Mouse (Mus musculus) common myeloid progenitor, adult 5-6 weeks (primary cell): ENCODE measurements around the gene Gm29735. TPM values are rescaled to one million over a fixed set of nuclear protein-coding genes. Genes with fewer than 3 reads are reported as not detected.
A peak's percentile ranks its signal among the peaks of the same experiment; 100 is the strongest.
"Not testable (repeated sequence)": the region's sequence is repeated elsewhere in the genome, so short reads cannot be mapped to it uniquely, and the experiment has no call there.

ENCODE experiments used
- ATAC-seq: replicated peaks from 2 replicates; pipeline ENCODE4 v1.8.0; 2016; ENCODE audit warnings: low read depth, mild to moderate bottlenecking, moderate TSS enrichment, inconsistent platforms; ENCODE audit not compliant: poor library complexity, severe bottlenecking
- total RNA-seq: library from RNA; stranded (forward); fragments of 200-1000, 187-1606 nt; gene quantifications from 2 replicates; pipeline ENCODE4 v1.2.3, GENCODE M21; 2017

The Gm29735 gene
- total RNA-seq, 1 experiment from 2014 or later = not detected

GRCm38 (mm10) chr7:142134206-142134995, 22.5 kb downstream of the Gm29735 start:
- no peak for ATAC-seq

- ATAC-seq = no peak
These were observed 28.1 kb downstream of the Gm29735 start for GRCm38 (mm10) chr7:142128843-142129242.

- ATAC-seq = not testable (repeated sequence)
These were observed 36.3 kb downstream of the Gm29735 start, which contains the start of gene Gm45618 for GRCm38 (mm10) chr7:142120629-142121028. TSS of gene Gm45618 (minus strand) at chr7:142120729.

GRCm38 (mm10) chr7:142119632-142120031, 37.3 kb downstream of the Gm29735 start:
- 0 out of 2 replicates have a peak, but pooled peaks have one; percentile 56 for ATAC-seq

Other genes with a start within 250 kb of the Gm29735 start
- 27.1 and 30.4 TPM in 2 replicates for gene Tollip, start 238.6 kb downstream of the Gm29735 start, total RNA-seq
- not detected in 2 replicates for gene Brsk2, start 207.4 kb downstream of the Gm29735 start, total RNA-seq
- 41.2 and 45.7 TPM in 2 replicates for gene Mob2, start 96.0 kb downstream of the Gm29735 start, total RNA-seq
- gene Dusp8, start 61.3 kb downstream of the Gm29735 start, total RNA-seq = under 0.01 TPM in 1 of 2 replicates, not detected in the other
- not detected in 2 replicates for gene Gm45618, start 36.4 kb downstream of the Gm29735 start, total RNA-seq
- gene Gm39115, start 21.1 kb downstream of the Gm29735 start, total RNA-seq = not detected in 2 replicates
- not detected in 2 replicates for gene Gm45337, start 12.5 kb downstream of the Gm29735 start, total RNA-seq
- not detected in 2 replicates for gene Gm4553, start 8.6 kb upstream of the Gm29735 start, total RNA-seq
- not detected in 2 replicates for gene Krtap5-2, start 18.9 kb upstream of the Gm29735 start, total RNA-seq
- gene Gm10153, start 33.3 kb upstream of the Gm29735 start, total RNA-seq = not detected in 2 replicates
- gene Krtap5-3, start 44.3 kb upstream of the Gm29735 start, total RNA-seq = not detected in 2 replicates
- not detected in 2 replicates for gene Gm7579, start 54.7 kb upstream of the Gm29735 start, total RNA-seq
- not detected in 2 replicates for gene Krtap5-5, start 72.9 kb upstream of the Gm29735 start, total RNA-seq
- gene Gm40460, start 84.0 kb upstream of the Gm29735 start, total RNA-seq = not detected in 2 replicates
- not detected in 2 replicates for gene Gm2431, start 101.2 kb upstream of the Gm29735 start, total RNA-seq
- not detected in 2 replicates for gene Gm4559, start 117.2 kb upstream of the Gm29735 start, total RNA-seq
- not detected in 2 replicates for gene Krtap5-1, start 140.0 kb upstream of the Gm29735 start, total RNA-seq
- not detected in 2 replicates for gene Krtap5-4, start 146.4 kb upstream of the Gm29735 start, total RNA-seq
- gene Ifitm10, start 216.6 kb upstream of the Gm29735 start, total RNA-seq = not detected in 2 replicates
- 12.4 and 58.4 TPM in 2 replicates for gene Gm49369, start 225.6 kb upstream of the Gm29735 start, total RNA-seq
- gene Ctsd, start 230.9 kb upstream of the Gm29735 start, total RNA-seq = 114 and 134 TPM in 2 replicates